ENCODE assay signal across 8 mouse cellular contexts in genomic region chr8:71272286-71273150, GRCm38 (mm10). TPM values are rescaled to one million over a fixed set of nuclear protein-coding genes. Genes with fewer than 3 reads are reported as not detected.
A peak's percentile ranks its signal among the peaks of the same experiment; 100 is the strongest.
DNase-seq lines count a peak whose midpoint lies in the region; ATAC-seq lines count a peak whose summit lies in the region.

Gene Myo9b, plus strand, starts transcription at chr8:71272714.
Gene Haus8, minus strand, starts transcription at chr8:71272934.

- no peaks in the 10 kb centered on the region for H3K27me3 ChIP-seq in hindbrain, embryonic 12.5 days

- peak within 1 kb of the TSS; percentile 86 for H3K4me3 ChIP-seq in hindbrain, embryonic 12.5 days

- peak within 1 kb of the TSS; percentile 85 for H3K27ac ChIP-seq in hindbrain, embryonic 12.5 days

- H3K4me1 ChIP-seq in hindbrain, embryonic 12.5 days, result peaks cover 26% of the 10 kb centered on the region

- under 1% methylated on average over 84 of the region's 84 CpGs for WGBS in hindbrain, embryonic 12.5 days

- H3K9ac ChIP-seq in hindbrain, embryonic 12.5 days, result peak within 1 kb of the TSS; percentile 83

- no peaks in the 10 kb centered on the region for H3K36me3 ChIP-seq in hindbrain, embryonic 12.5 days

- peak within 1 kb of the TSS; percentile 76 for H3K4me2 ChIP-seq in hindbrain, embryonic 12.5 days (replicated peaks)

- no peaks in the 10 kb centered on the region for H3K9me3 ChIP-seq in hindbrain, embryonic 12.5 days (replicated peaks)

- ATAC-seq in hindbrain, embryonic 12.5 days (ENCODE audit: low FRiP score), result peak; percentile 97

- peak; percentile 100 for DNase-seq in NIH3T3 (ENCODE audit: low read depth)
- peak; percentile 96 to 97 for DNase-seq in cerebellum, postnatal 10 days
- peak; percentile 97 for DNase-seq in frontal cortex, postnatal 10 days (ENCODE audit: low spot score in 2 of 2)
- peak; percentile 95 to 97 for DNase-seq in layer of hippocampus, postnatal 14 days (ENCODE audit: low spot score in 2 of 2)
- DNase-seq in lung, postnatal 14 days, result peak; percentile 97
- peak; percentile 95 for DNase-seq in retina, adult 2 months (ENCODE audit: low read depth, low spot score)
- peak; percentile 99 for DNase-seq in thymus, postnatal 36 days

RNA-seq across cellular contexts. Expression of gene Myo9b, which starts in this region (rescaled TPM):
- polyA plus RNA-seq in hindbrain, embryonic 12.5 days (2016; fragmentation: Nextera tagmentation; extraction: Ambion mirVana), result 28.4 and 30.4 TPM in 2 replicates
- 10 to 100 TPM; 31.2 to 36.4 TPM for total RNA-seq in layer of hippocampus, postnatal 14 days (2021)

RNA-seq across cellular contexts. Expression of gene Haus8, which starts in this region (rescaled TPM):
- 51.2 and 52.6 TPM in 2 replicates for polyA plus RNA-seq in hindbrain, embryonic 12.5 days (2016; fragmentation: Nextera tagmentation; extraction: Ambion mirVana)
- total RNA-seq in layer of hippocampus, postnatal 14 days (2021), result 10 to 100 TPM; 13.9 to 14.6 TPM

Comparison
In these comparisons a context has a peak if more than half of its experiments do, and no peak if none do; other contexts are left out.
1. Peak in every context shown above with its lines: DNase-seq, ATAC-seq, H3K4me3 ChIP-seq and H3K27ac ChIP-seq.